Mouse (Mus musculus) lung, adult 2 months (tissue): ENCODE measurements around the gene Slc7a4.
A peak's percentile ranks its signal among the peaks of the same experiment; 100 is the strongest.

Experiments used
- CTCF ChIP-seq: fragments of 200-500 bp; IDR thresholded peaks from 2 replicates; pipeline ENCODE4 v1.5.1; 2011; ENCODE audit warnings: mild to moderate bottlenecking, low read length, control low read depth; ENCODE audit not compliant: insufficient read depth
- POLR2A ChIP-seq: fragments of 200-500 bp; IDR thresholded peaks from 2 replicates; pipeline ENCODE4 v1.6.1; 2011; ENCODE audit warnings: low read depth, mild to moderate bottlenecking, control low read depth, low read length, borderline replicate concordance; ENCODE audit errors: extremely low read depth

GRCm38 (mm10) chr16:17617922-17618565 lies 35.0 kb upstream of the Slc7a4 start:
- TF ChIP-seq CTCF (peak; percentile 60), POLR2A (no peak)
